Mouse (Mus musculus): ENCODE results near the gene Babam2.

DNA sequence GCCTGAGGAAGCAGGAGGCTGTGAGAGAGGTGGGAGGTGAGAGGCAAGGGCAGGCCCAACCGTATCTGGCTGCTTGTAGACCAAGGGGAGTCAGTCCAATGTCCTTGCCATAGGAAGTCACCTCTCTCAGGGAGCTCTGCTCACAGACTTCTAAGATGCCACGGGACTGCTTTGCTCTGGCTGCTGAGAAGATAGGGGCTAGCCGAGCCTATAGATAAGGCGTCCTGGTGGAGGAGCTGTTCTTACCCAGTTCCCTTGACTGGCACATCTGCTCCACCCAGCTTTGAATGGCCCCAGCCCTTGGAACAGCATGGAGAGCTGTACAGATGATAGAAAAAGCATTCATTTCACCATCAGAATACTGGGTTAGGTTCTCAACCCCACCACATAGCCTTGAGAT is 335.7 kb downstream of the Babam2 start:
- TF ChIP-seq CTCF (conservative IDR thresholded peaks at IDR 0.05; ENCODE audit: insufficient read depth, insufficient read length, low read depth, low read length) (no peak), POLR2A (IDR thresholded peaks at IDR 0.05; ENCODE audit: low read depth, low read length) (no peak)

All from kidney, adult 2 months (tissue).